Mouse (Mus musculus): ENCODE data around the gene Fam240a. TPM values are rescaled to one million over a fixed set of nuclear protein-coding genes. Genes with fewer than 3 reads are reported as not detected.

The Fam240a gene
- polyA plus RNA-seq, 1 experiment from 2014 or later: not detected

Small RNA genes lying within 50 kb of the gene (microRNA-seq; reads per million reads assigned to microRNA genes)
- not detected for gene Gm24269

Other genes starting within 250 kb of the Fam240a start
- 1.0 and 3.9 TPM in 2 replicates for gene Myl3, start 175.0 kb downstream of the Fam240a start, polyA plus RNA-seq (2016; fragmentation: Nextera tagmentation; extraction: Ambion mirVana)
- gene Pth1r, start 169.7 kb downstream of the Fam240a start, polyA plus RNA-seq (2016; fragmentation: Nextera tagmentation; extraction: Ambion mirVana): 40.6 and 42.4 TPM in 2 replicates
- gene Prss42, start 118.7 kb downstream of the Fam240a start, polyA plus RNA-seq (2016; fragmentation: Nextera tagmentation; extraction: Ambion mirVana): not detected in 2 replicates
- not detected in 2 replicates for gene Prss44, start 102.9 kb downstream of the Fam240a start, polyA plus RNA-seq (2016; fragmentation: Nextera tagmentation; extraction: Ambion mirVana)
- gene Prss43, start 90.2 kb downstream of the Fam240a start, polyA plus RNA-seq (2016; fragmentation: Nextera tagmentation; extraction: Ambion mirVana): not detected in 2 replicates
- not detected in 2 replicates for gene Prss45, start 82.3 kb downstream of the Fam240a start, polyA plus RNA-seq (2016; fragmentation: Nextera tagmentation; extraction: Ambion mirVana)
- gene Prss46, start 72.4 kb downstream of the Fam240a start, polyA plus RNA-seq (2016; fragmentation: Nextera tagmentation; extraction: Ambion mirVana): not detected in 2 replicates
- 0.28 TPM in 1 of 2 replicates, not detected in the other for gene Prss50, start 58.9 kb downstream of the Fam240a start, polyA plus RNA-seq (2016; fragmentation: Nextera tagmentation; extraction: Ambion mirVana)
- gene Als2cl, start 37.0 kb downstream of the Fam240a start, polyA plus RNA-seq (2016; fragmentation: Nextera tagmentation; extraction: Ambion mirVana): 1.00 and 1.2 TPM in 2 replicates
- 0.70 and 1.1 TPM in 2 replicates for gene Tmie, start 36.7 kb downstream of the Fam240a start, polyA plus RNA-seq (2016; fragmentation: Nextera tagmentation; extraction: Ambion mirVana)
- not detected in 2 replicates for gene Tdgf1, start 29.3 kb upstream of the Fam240a start, polyA plus RNA-seq (2016; fragmentation: Nextera tagmentation; extraction: Ambion mirVana)
- 0.41 and 0.48 TPM in 2 replicates for gene Lrrc2, start 34.7 kb upstream of the Fam240a start, polyA plus RNA-seq (2016; fragmentation: Nextera tagmentation; extraction: Ambion mirVana)
- gene Rtp3, start 73.7 kb upstream of the Fam240a start, polyA plus RNA-seq (2016; fragmentation: Nextera tagmentation; extraction: Ambion mirVana): not detected in 2 replicates
- gene Ltf, start 102.4 kb upstream of the Fam240a start, polyA plus RNA-seq (2016; fragmentation: Nextera tagmentation; extraction: Ambion mirVana): 1.2 and 2.2 TPM in 2 replicates
- gene Ccrl2, start 140.7 kb upstream of the Fam240a start, polyA plus RNA-seq (2016; fragmentation: Nextera tagmentation; extraction: Ambion mirVana): 0.70 and 0.72 TPM in 2 replicates
- gene Lrrfip2, start 200.7 kb upstream of the Fam240a start, polyA plus RNA-seq (2016; fragmentation: Nextera tagmentation; extraction: Ambion mirVana): 47.0 and 53.1 TPM in 2 replicates

Data from neural tube, embryonic 12.5 days (tissue).